Mouse (Mus musculus): ENCODE measurements at regions not wholly inside any gene's neighbourhood (a gene's known extent, or its start where the extent isn't known, plus 50 kb on each side); places are given as distances from the start of the nearest gene placed in this dataset.

DNA sequence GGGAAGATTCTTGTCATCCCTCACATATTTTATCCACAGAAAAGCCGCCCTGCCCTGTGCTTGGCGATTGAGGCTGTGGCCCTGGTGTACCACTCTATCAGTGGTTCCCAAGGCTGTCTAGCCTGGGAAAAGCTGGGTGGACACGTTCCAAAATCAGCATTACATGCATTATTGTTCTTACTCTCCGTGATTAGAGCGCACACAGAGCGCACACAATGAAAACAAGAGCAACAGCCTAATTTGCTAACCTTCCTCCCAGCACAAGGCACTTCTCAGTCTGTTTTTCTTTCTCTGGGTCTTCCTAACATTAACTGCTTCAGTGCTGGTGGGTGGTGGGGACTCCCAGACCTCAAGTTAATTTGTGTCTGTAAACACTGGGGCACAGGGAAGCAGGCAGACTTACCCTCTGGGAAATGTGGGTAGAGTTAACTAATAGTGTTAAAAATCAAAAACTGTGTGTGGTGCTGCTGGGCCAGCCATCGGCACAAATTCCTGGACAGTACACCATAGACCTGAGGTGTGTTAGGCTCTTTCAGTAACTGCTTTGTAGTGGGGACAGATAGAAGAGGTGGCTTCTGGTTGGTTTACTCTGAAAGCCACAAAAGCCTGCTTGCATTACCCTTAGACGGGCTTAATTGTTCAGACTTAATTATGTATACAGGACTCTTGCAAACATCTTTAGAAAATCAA lies 137.8 kb upstream of the Hey2 start:
- peak overlapping the region; percentile 23 for H3K4me2 ChIP-seq (ENCODE audit: low read depth)
- no peak overlapping the region for H3K27ac ChIP-seq (ENCODE audit: low read depth, low read length)
- no peak overlapping the region for H3K4me3 ChIP-seq (ENCODE audit: low read depth, low read length)
- DNase-seq (ENCODE audit: low spot score) (peak; percentile 61), ATAC-seq (ENCODE audit: insufficient read depth, low FRiP score, low TSS enrichment) (peak; percentile 86)
- H3K4me1 ChIP-seq (ENCODE audit: control insufficient read depth, insufficient read depth, low read length): peaks cover 7% of the 10 kb centered on the region; the same call in 1 of the 2 replicates
- no peaks in the 10 kb centered on the region for H3K9me3 ChIP-seq (ENCODE audit: control insufficient read depth, low read length)
- no peaks in the 10 kb centered on the region for H3K27me3 ChIP-seq (ENCODE audit: control insufficient read depth, insufficient read depth, low read length)
- no peaks in the 10 kb centered on the region for H3K36me3 ChIP-seq (ENCODE audit: control insufficient read depth, insufficient read depth, low read length)
- no peak overlapping the region for H3K9ac ChIP-seq (ENCODE audit: low read length)
- 1% methylated on average over 8 of the region's 8 CpGs for WGBS

- peaks cover 7% of the 10 kb centered on the region; the same call in 1 of the 2 replicates for H3K4me1 ChIP-seq (ENCODE audit: control insufficient read depth, insufficient read depth, low read length)
- H3K36me3 ChIP-seq (ENCODE audit: control insufficient read depth, insufficient read depth, low read length): no peaks in the 10 kb centered on the region
- no peaks in the 10 kb centered on the region for H3K27me3 ChIP-seq (ENCODE audit: control insufficient read depth, insufficient read depth, low read length)
- 0 out of 2 replicates have a peak, but pooled peaks have one; percentile 45 for ATAC-seq (ENCODE audit: insufficient read depth, low FRiP score, low TSS enrichment)
- peak overlapping the region; percentile 23 for H3K4me2 ChIP-seq (ENCODE audit: low read depth)
- no peak overlapping the region for H3K4me3 ChIP-seq (ENCODE audit: low read depth, low read length)
- H3K9ac ChIP-seq (ENCODE audit: low read length): no peak overlapping the region
- no peak overlapping the region for H3K27ac ChIP-seq (ENCODE audit: low read depth, low read length)
- no peaks in the 10 kb centered on the region for H3K9me3 ChIP-seq (ENCODE audit: control insufficient read depth, low read length)
- 17% methylated on average over 3 of the region's 3 CpGs for WGBS
- DNase-seq (ENCODE audit: low spot score): no peak
Observed at GRCm38 (mm10) chr10:30979766-30980165, 137.2 kb upstream of the Hey2 start.

DNA sequence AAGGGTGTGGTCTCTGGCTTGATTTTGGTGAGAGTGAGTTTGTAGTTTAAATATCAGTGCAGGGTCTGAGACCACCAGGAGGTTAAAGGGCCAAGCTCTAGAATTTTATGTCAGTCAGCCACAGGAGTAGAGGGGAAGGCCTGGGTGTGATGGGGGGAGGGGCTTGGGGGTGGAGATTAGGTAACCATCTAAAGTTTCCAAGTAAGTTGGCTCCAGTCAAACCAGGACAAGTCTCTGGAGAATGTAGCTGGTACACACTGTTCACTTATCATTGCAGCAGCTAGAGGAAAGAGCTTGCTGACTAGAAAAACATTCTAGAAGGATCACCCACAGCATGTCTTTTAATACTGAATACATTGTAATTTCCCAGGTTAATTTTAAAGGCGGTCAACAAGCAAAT lies 123.6 kb upstream of the Hey2 start:
- no peak overlapping the region for H3K4me3 ChIP-seq (ENCODE audit: low read depth, low read length)
- DNase-seq (ENCODE audit: low spot score): no peak
- ATAC-seq (ENCODE audit: insufficient read depth, low FRiP score, low TSS enrichment): no peak
- H3K9me3 ChIP-seq (ENCODE audit: control insufficient read depth, low read length): no peaks in the 10 kb centered on the region
- H3K9ac ChIP-seq (ENCODE audit: low read length): no peak overlapping the region
- no peaks in the 10 kb centered on the region for H3K4me1 ChIP-seq (ENCODE audit: control insufficient read depth, insufficient read depth, low read length)
- WGBS: 100% methylated on average over 1 of the region's 1 CpGs
- H3K4me2 ChIP-seq (ENCODE audit: low read depth): no peak overlapping the region
- no peaks in the 10 kb centered on the region for H3K36me3 ChIP-seq (ENCODE audit: control insufficient read depth, insufficient read depth, low read length)
- no peak overlapping the region for H3K27ac ChIP-seq (ENCODE audit: low read depth, low read length)
- no peaks in the 10 kb centered on the region for H3K27me3 ChIP-seq (ENCODE audit: control insufficient read depth, insufficient read depth, low read length)

DNA sequence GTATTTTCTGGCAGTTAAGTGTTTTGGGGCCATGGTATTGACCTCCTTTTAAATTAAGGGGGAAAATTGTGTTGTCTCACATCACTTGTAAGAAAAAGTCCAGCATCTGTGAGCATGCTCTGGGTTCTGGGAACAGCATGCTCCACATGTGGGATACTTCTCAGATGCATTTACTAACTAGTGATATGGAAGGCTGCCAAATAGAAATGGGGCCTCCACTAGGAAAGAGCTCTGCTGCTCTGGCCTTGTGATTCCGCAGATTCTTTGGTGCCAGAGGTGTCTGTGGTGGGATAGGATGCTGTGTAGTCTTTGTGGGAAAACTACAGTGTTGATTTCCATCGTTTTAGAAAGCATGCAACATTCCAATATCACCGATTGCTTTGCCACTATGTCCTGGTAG lies 111.2 kb upstream of the Hey2 start:
- H3K9ac ChIP-seq (ENCODE audit: low read length): no peak overlapping the region
- H3K4me1 ChIP-seq (ENCODE audit: control insufficient read depth, insufficient read depth, low read length): no peaks in the 10 kb centered on the region
- no peaks in the 10 kb centered on the region for H3K36me3 ChIP-seq (ENCODE audit: control insufficient read depth, insufficient read depth, low read length)
- H3K9me3 ChIP-seq (ENCODE audit: control insufficient read depth, low read length): no peaks in the 10 kb centered on the region
- 83% methylated on average over 3 of the region's 3 CpGs for WGBS
- DNase-seq (ENCODE audit: low spot score): no peak
- no peak for ATAC-seq (ENCODE audit: insufficient read depth, low FRiP score, low TSS enrichment)
- no peak overlapping the region for H3K4me2 ChIP-seq (ENCODE audit: low read depth)
- H3K27ac ChIP-seq (ENCODE audit: low read depth, low read length): no peak overlapping the region
- H3K27me3 ChIP-seq (ENCODE audit: control insufficient read depth, insufficient read depth, low read length): no peaks in the 10 kb centered on the region
- no peak overlapping the region for H3K4me3 ChIP-seq (ENCODE audit: low read depth, low read length)

DNA sequence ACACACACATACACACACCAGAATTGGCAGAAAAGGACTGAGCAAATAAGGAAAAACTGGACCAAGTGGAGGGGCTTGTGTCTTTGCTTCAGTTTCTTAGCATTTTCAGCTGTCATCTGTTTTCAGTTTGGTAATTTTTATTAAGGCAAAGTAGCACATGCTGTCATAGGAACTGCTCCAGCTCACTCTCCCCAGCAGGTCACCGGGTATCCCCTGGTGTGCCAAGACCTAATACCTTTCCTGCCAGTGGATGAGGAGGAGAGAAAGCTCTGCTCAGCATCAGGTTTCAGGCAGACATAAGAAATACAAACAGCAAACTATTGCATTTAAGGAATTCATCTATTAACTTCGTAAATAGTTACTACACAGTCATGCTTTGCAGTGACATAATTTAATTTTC lies 109.8 kb upstream of the Hey2 start:
- H3K4me3 ChIP-seq (ENCODE audit: low read depth, low read length): no peak overlapping the region
- no peak for ATAC-seq (ENCODE audit: insufficient read depth, low FRiP score, low TSS enrichment)
- 64% methylated on average over 2 of the region's 2 CpGs for WGBS
- no peak overlapping the region for H3K4me2 ChIP-seq (ENCODE audit: low read depth)
- no peak overlapping the region for H3K27ac ChIP-seq (ENCODE audit: low read depth, low read length)
- no peaks in the 10 kb centered on the region for H3K4me1 ChIP-seq (ENCODE audit: control insufficient read depth, insufficient read depth, low read length)
- no peak overlapping the region for H3K9ac ChIP-seq (ENCODE audit: low read length)
- no peaks in the 10 kb centered on the region for H3K27me3 ChIP-seq (ENCODE audit: control insufficient read depth, insufficient read depth, low read length)
- no peaks in the 10 kb centered on the region for H3K9me3 ChIP-seq (ENCODE audit: control insufficient read depth, low read length)
- H3K36me3 ChIP-seq (ENCODE audit: control insufficient read depth, insufficient read depth, low read length): no peaks in the 10 kb centered on the region
- DNase-seq (ENCODE audit: low spot score): no peak

DNA sequence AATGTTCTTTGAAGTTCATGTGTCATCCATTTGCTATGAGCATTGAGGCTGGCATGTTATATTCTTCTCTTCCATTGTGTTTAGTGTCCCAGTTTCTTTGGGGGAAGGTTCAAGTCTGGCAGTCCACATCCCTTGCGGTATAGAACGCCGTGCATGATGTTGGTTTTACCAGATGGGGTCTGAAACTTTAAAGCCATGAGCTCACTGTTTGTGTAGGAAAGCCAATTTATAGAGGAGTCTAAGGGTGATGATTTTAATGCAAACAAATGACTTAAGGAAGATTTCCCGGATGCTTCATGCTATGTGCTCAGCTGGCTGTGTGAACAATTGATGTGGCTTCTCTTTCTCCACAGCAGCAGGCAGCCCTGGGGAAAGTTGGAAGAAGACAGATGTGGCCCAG lies 104.0 kb upstream of the Hey2 start:
- H3K27ac ChIP-seq (ENCODE audit: low read depth, low read length): no peak overlapping the region
- no peaks in the 10 kb centered on the region for H3K36me3 ChIP-seq (ENCODE audit: control insufficient read depth, insufficient read depth, low read length)
- H3K27me3 ChIP-seq (ENCODE audit: control insufficient read depth, insufficient read depth, low read length): no peaks in the 10 kb centered on the region
- H3K4me1 ChIP-seq (ENCODE audit: control insufficient read depth, insufficient read depth, low read length): no peaks in the 10 kb centered on the region
- peak; percentile 12 for DNase-seq (ENCODE audit: low spot score)
- no peaks in the 10 kb centered on the region for H3K9me3 ChIP-seq (ENCODE audit: control insufficient read depth, low read length)
- no peak overlapping the region for H3K9ac ChIP-seq (ENCODE audit: low read length)
- H3K4me3 ChIP-seq (ENCODE audit: low read depth, low read length): no peak overlapping the region
- no peak for ATAC-seq (ENCODE audit: insufficient read depth, low FRiP score, low TSS enrichment)
- WGBS: 63% methylated on average over 4 of the region's 4 CpGs
- H3K4me2 ChIP-seq (ENCODE audit: low read depth): no peak overlapping the region

DNA sequence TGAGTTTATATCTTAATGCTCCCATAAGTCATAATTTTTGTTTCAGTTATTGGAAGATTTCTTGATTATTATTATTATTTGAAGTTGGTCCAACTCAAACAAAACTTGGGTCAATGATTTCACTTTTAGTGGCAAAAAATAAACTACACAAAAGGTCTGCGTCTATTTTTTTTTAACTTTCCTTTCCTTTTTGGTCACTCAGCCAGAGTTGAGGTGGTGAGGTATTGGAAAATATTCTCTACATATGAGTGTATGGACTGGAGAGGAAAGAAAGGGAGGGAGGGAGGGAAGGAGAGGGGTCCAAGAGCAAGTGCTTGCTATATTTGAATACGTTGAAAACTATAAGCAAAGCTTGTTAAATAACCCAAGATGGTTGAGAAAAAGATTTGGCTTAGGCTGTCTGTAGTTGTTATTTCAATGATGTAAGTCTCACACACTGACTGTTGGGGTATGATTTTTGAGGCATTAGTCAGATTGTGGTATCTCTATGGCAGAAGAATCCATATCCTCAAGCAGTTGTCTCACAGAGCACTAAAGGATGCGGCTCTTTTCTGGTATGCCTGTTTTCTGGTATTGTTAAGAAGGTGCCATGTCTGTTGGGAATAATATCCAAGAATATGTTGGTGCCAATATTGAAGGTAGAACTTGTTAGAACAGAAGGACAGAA lies 75.9 kb upstream of the Hey2 start:
- no peaks in the 10 kb centered on the region for H3K27me3 ChIP-seq (ENCODE audit: control insufficient read depth, insufficient read depth, low read length)
- H3K4me3 ChIP-seq (ENCODE audit: low read depth, low read length): no peak overlapping the region
- H3K27ac ChIP-seq (ENCODE audit: low read depth, low read length): no peak overlapping the region
- WGBS: 90% methylated on average over 3 of the region's 3 CpGs
- H3K4me1 ChIP-seq (ENCODE audit: control insufficient read depth, insufficient read depth, low read length): no peaks in the 10 kb centered on the region
- H3K4me2 ChIP-seq (ENCODE audit: low read depth): no peak overlapping the region
- no peak for ATAC-seq (ENCODE audit: insufficient read depth, low FRiP score, low TSS enrichment)
- H3K9ac ChIP-seq (ENCODE audit: low read length): no peak overlapping the region
- H3K9me3 ChIP-seq (ENCODE audit: control insufficient read depth, low read length): no peaks in the 10 kb centered on the region
- H3K36me3 ChIP-seq (ENCODE audit: control insufficient read depth, insufficient read depth, low read length): no peaks in the 10 kb centered on the region
- DNase-seq (ENCODE audit: low spot score): no peak

- Histone ChIP-seq H3K4me3 (ENCODE audit: low read depth, low read length) (no peak overlapping the region), H3K9me3 (ENCODE audit: control insufficient read depth, low read length) (no peaks in the 10 kb centered on the region), H3K9ac (ENCODE audit: low read length) (no peak overlapping the region), H3K27me3 (ENCODE audit: control insufficient read depth, insufficient read depth, low read length) (no peaks in the 10 kb centered on the region), H3K36me3 (ENCODE audit: control insufficient read depth, insufficient read depth, low read length) (no peaks in the 10 kb centered on the region), H3K27ac (ENCODE audit: low read depth, low read length) (no peak overlapping the region), H3K4me1 (ENCODE audit: control insufficient read depth, insufficient read depth, low read length) (no peaks in the 10 kb centered on the region), H3K4me2 (ENCODE audit: low read depth) (no peak overlapping the region)
- 51% methylated on average over 3 of the region's 3 CpGs for WGBS
- ATAC-seq (ENCODE audit: insufficient read depth, low FRiP score, low TSS enrichment): no peak
- DNase-seq (ENCODE audit: low spot score): peak; percentile 12
Observed at GRCm38 (mm10) chr10:30893771-30894170, 51.2 kb upstream of the Hey2 start.

Data from neural tube, embryonic 11.5 days (tissue).